Comparison of ENCODE assay signal across 8 mouse cellular contexts in the genomic region with DNA sequence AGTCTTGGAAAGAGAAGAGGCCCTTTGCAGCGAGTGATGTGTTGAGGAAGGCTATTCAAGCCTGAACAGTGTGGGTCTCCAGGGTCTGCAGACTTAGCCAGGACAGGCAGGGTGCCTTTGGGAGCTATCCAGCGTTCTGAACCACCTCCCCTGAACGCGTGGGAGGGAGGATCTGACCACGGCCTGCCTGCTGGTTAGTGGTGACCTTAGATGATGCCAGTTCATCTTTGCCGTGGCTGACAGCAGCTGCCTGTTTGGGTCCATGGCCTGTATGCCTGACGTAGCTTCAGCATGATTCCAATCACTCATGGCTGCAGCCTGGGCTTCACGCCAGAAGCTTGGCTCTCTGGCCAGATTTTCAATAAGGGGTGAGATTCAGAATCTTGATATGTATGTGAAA. TPM values are rescaled to one million over a fixed set of nuclear protein-coding genes. Genes with fewer than 3 reads are reported as not detected.
DNase-seq lines count a peak whose midpoint lies in the region; ATAC-seq lines count a peak whose summit lies in the region.

No protein-coding gene starts in this region.

- no peak for DNase-seq in heart, postnatal 36 days
- peak; percentile 9 for DNase-seq in thymus, postnatal 14 days
- DNase-seq in thymus, postnatal 10 days (ENCODE audit: low spot score in 2 of 2) = no peak
- peak; percentile 76 for DNase-seq in embryo, embryonic 10.5 days (ENCODE audit: low spot score)
- peak; percentile 64 for DNase-seq in liver, embryonic 11.5 days (ENCODE audit: low spot score)
- no peak for DNase-seq in spleen, postnatal 36 days (ENCODE audit: low spot score in 2 of 2)

- WGBS in heart, embryonic 15.5 days = 16% methylated on average over 8 of the region's 8 CpGs
- 19% methylated on average over 8 of the region's 8 CpGs for WGBS in liver, embryonic 11.5 days
- WGBS in intestine, embryonic 15.5 days = 13% methylated on average over 8 of the region's 8 CpGs

- no peaks in the 10 kb centered on the region for H3K36me3 ChIP-seq in heart, embryonic 15.5 days
- H3K36me3 ChIP-seq in liver, embryonic 11.5 days (ENCODE audit: control insufficient read depth, insufficient read depth, low read length) = no peaks in the 10 kb centered on the region
- no peaks in the 10 kb centered on the region for H3K36me3 ChIP-seq in intestine, embryonic 15.5 days

- intact Hi-C loops in heart, postnatal 36 days (cut with DNase I) = no loop called here

- no peaks in the 10 kb centered on the region for H3K4me1 ChIP-seq in heart, embryonic 15.5 days (replicated peaks)
- no peaks in the 10 kb centered on the region for H3K4me1 ChIP-seq in liver, embryonic 11.5 days (replicated peaks; ENCODE audit: control insufficient read depth, insufficient read depth, low read length)
- no peaks in the 10 kb centered on the region for H3K4me1 ChIP-seq in intestine, embryonic 15.5 days (replicated peaks)

- no peaks in the 10 kb centered on the region for H3K9me3 ChIP-seq in heart, embryonic 15.5 days (replicated peaks)
- H3K9me3 ChIP-seq in liver, embryonic 11.5 days (ENCODE audit: control insufficient read depth, low read length) = no peaks in the 10 kb centered on the region
- H3K9me3 ChIP-seq in intestine, embryonic 15.5 days = no peaks in the 10 kb centered on the region

- H3K4me2 ChIP-seq in heart, embryonic 15.5 days = no peak overlapping the region
- H3K4me2 ChIP-seq in liver, embryonic 11.5 days = no peak overlapping the region
- H3K4me2 ChIP-seq in intestine, embryonic 15.5 days (replicated peaks) = no peak overlapping the region

- no peak overlapping the region for H3K4me3 ChIP-seq in heart, embryonic 15.5 days
- H3K4me3 ChIP-seq in liver, embryonic 11.5 days (ENCODE audit: low read depth, low read length) = no peak overlapping the region
- H3K4me3 ChIP-seq in intestine, embryonic 15.5 days (replicated peaks) = no peak overlapping the region

- H3K9ac ChIP-seq in heart, embryonic 15.5 days = no peak overlapping the region
- H3K9ac ChIP-seq in liver, embryonic 11.5 days (ENCODE audit: low read depth, low read length) = no peak overlapping the region
- H3K9ac ChIP-seq in intestine, embryonic 15.5 days = no peak overlapping the region

- no peak overlapping the region for H3K27ac ChIP-seq in heart, embryonic 15.5 days
- H3K27ac ChIP-seq in liver, embryonic 11.5 days (ENCODE audit: low read depth, low read length) = no peak overlapping the region
- H3K27ac ChIP-seq in intestine, embryonic 15.5 days = no peak overlapping the region

- no peaks in the 10 kb centered on the region for H3K27me3 ChIP-seq in heart, embryonic 15.5 days
- no peaks in the 10 kb centered on the region; the same call in 1 of the 2 replicates for H3K27me3 ChIP-seq in liver, embryonic 11.5 days (replicated peaks; ENCODE audit: control insufficient read depth, insufficient read depth, low read length)
- H3K27me3 ChIP-seq in intestine, embryonic 15.5 days (replicated peaks) = no peaks in the 10 kb centered on the region

- 0 out of 2 replicates have a peak, but pooled peaks have one; percentile 27 for ATAC-seq in heart, embryonic 15.5 days (replicated peaks; ENCODE audit: insufficient number of reproducible peaks, insufficient read depth, low FRiP score, low read depth)
- ATAC-seq in liver, embryonic 11.5 days (replicated peaks; ENCODE audit: low FRiP score) = no peak
- ATAC-seq in intestine, embryonic 15.5 days = no peak

RNA-seq across cellular contexts. Expression of gene Fam219a, which starts 23.4 kb away (rescaled TPM):
- polyA plus RNA-seq in heart, embryonic 15.5 days (2015; fragmentation: Nextera tagmentation; extraction: Ambion mirVana) = 2.4 and 2.7 TPM in 2 replicates
- total RNA-seq in heart, postnatal 36 days (2021) = 10 to 100 TPM; 14.7 to 15.1 TPM
- polyA plus RNA-seq in liver, embryonic 11.5 days (2014; fragmentation: Nextera tagmentation; extraction: Ambion mirVana) = 1.4 and 2.0 TPM in 2 replicates
- polyA plus RNA-seq in intestine, embryonic 15.5 days (2015; fragmentation: Nextera tagmentation; extraction: Ambion mirVana) = 2.3 TPM in 2 replicates

RNA-seq across cellular contexts. Expression of gene Dnaic1, which starts 23.6 kb away (rescaled TPM):
- 1.5 and 3.8 TPM in 2 replicates for polyA plus RNA-seq in heart, embryonic 15.5 days (2015; fragmentation: Nextera tagmentation; extraction: Ambion mirVana)
- 1 to 10 TPM; 2.6 to 3.7 TPM for total RNA-seq in heart, postnatal 36 days (2021)
- 1.6 TPM in 2 replicates for polyA plus RNA-seq in liver, embryonic 11.5 days (2014; fragmentation: Nextera tagmentation; extraction: Ambion mirVana)
- 5.6 and 5.8 TPM in 2 replicates for polyA plus RNA-seq in intestine, embryonic 15.5 days (2015; fragmentation: Nextera tagmentation; extraction: Ambion mirVana)

RNA-seq across cellular contexts. Expression of gene 1110017D15Rik, which starts 28.9 kb away (rescaled TPM):
- 0.77 and 0.95 TPM in 2 replicates for polyA plus RNA-seq in heart, embryonic 15.5 days (2015; fragmentation: Nextera tagmentation; extraction: Ambion mirVana)
- total RNA-seq in heart, postnatal 36 days (2021) = under 1 TPM in 1 of 2 experiments, not detected in 1; 0.43 TPM
- polyA plus RNA-seq in liver, embryonic 11.5 days (2014; fragmentation: Nextera tagmentation; extraction: Ambion mirVana) = 0.43 TPM in 1 of 2 replicates, not detected in the other
- 0.28 and 0.55 TPM in 2 replicates for polyA plus RNA-seq in intestine, embryonic 15.5 days (2015; fragmentation: Nextera tagmentation; extraction: Ambion mirVana)

RNA-seq across cellular contexts. Expression of gene AI464131, which starts 43.1 kb away (rescaled TPM):
- 2.7 and 4.0 TPM in 2 replicates for polyA plus RNA-seq in heart, embryonic 15.5 days (2015; fragmentation: Nextera tagmentation; extraction: Ambion mirVana)
- total RNA-seq in heart, postnatal 36 days (2021) = 10 to 100 TPM; 11.6 to 11.8 TPM
- polyA plus RNA-seq in liver, embryonic 11.5 days (2014; fragmentation: Nextera tagmentation; extraction: Ambion mirVana) = 1.5 TPM in 2 replicates
- 8.1 and 9.4 TPM in 2 replicates for polyA plus RNA-seq in intestine, embryonic 15.5 days (2015; fragmentation: Nextera tagmentation; extraction: Ambion mirVana)

Comparison
In these comparisons a context has a peak if more than half of its experiments do, and no peak if none do; other contexts are left out.
1. DNase-seq: peak in thymus, postnatal 14 days (single experiment), embryo, embryonic 10.5 days (single experiment) and liver, embryonic 11.5 days (single experiment); none in heart, postnatal 36 days (0 of 2), thymus, postnatal 10 days (0 of 2) and spleen, postnatal 36 days (0 of 2).